Mouse (Mus musculus): ENCODE measurements around the gene Atp5j.
A peak's percentile ranks its signal among the peaks of the same experiment; 100 is the strongest.

Gene Atp5j

DNA sequence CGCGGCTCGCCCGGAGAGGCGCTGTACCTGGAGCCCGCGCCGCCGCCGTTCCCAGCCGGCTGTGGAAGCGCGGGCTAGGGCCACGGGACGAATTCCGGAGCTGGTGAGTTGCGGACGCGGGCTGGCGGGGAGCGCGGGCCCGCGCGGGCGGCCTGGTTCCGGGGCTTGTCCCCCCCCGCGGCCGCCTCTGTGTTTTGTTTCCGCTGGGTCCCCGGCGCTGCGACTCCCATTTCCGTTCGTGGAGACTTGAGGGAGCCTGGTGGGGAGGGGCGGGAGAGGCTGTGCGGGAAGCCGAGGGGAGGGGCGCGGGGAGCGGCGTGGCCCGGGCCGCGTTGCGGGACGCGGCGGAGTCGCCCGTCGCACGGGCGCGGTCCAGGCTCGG lies at the start of gene Atp5j:
TSS of gene Atp5j (minus strand) at position 185 of the 382 bp plus-strand sequence.
- peak; percentile 88 for DNase-seq

DNA sequence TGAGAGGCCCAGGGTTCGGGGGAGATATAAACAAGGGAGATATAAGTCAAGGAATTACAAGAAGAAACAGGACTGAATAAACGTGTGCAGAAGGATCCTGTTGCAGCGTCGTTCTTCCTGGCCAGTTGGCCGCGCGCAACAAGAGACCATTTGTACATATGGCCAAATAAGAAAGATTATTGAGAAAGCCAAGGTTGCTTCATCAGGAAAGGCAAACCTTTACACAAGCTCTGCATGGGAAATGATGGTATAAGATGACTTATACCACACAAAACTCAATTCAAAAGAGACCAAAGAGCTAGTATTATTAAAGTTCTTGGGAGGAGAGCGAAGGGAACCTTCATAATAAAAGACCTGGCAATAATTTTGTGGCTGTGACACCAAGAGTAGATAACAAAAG lies 49.1 kb upstream of the Atp5j start:
- DNase-seq: no peak

DNA sequence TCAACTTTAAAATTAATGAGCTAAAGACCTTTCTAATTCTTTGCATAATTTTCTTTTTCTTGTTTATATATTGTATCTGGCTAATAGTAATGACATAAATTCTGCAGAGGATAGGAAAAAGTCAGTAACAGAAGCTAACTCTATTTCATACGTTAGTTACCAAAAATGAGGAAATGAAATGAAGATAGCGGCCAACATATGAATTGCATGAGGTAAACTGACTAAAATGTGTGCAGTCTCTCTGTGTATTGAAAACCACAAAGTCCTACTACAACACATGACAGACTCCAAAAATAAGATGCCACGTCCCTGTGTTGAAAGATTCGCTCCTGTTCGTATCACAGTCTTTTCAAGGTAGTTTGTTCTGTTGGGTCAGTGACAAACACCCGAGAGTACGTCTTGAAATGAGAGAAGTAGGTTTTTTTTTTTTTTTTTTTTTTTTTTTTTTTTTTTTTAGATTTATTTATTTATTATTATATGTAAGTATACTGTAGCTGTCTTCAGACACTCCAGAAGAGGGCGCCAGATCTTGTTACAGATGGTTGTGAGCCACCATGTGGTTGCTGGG lies 46.4 kb upstream of the Atp5j start:
- DNase-seq: no peak

DNA sequence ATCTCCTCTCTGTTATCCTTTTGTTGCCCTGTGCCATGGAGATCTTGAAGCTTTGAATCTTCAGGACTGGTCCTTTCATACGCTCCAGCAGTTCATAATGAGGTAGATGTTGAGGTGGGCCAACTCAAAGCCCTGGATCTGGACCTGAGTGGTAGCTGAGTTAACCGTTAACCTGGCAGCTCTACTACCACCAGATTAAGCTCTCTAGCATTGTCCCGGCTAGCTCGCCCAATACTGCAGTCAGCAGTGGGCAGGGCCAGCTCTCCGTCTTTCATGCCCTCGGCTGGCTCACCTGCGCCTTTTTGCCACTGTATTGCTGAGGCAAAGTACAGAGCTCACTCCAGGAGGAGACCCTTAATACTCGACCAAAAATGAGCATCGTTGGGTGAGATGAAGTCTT lies 45.7 kb upstream of the Atp5j start:
- DNase-seq: no peak

DNA sequence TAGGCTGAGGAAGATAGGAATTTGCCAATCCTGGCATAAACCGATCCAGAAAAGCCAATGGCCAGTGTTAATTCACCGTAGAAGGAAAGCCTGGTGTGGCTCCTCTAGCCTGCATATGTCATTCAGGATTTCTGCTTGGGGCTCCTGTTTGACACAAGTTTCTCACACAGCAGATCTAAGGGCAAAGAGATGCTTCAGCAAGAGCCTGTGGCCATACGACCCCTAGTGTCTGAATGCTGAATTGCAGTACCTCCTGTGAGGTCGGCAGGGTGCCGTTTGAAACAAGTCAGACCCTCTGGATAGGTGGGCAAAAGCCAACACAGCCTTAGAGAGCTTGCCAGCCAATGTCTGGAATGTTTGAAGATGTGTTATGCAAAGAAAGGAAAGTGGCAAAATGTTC lies 43.7 kb upstream of the Atp5j start:
- DNase-seq: peak; percentile 82

DNA sequence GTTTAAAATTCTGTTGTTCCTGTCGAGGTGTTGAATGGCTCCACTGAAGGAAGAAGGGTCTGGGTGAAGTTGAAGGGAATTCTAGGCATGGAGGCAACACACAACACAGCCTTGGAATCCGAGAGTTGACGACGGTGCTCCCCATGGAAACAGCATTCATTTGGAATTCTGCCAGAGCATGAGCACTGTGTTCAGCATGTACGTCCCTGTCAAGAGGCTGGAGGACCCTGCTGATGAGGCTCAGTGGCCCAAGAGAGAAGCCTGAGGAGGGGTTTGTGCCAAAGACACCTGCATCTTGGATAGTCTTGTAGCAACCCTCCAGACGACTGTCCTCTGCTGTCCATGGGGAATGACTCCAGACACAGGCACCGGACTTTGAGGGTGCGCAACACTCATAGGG lies 40.7 kb upstream of the Atp5j start:
- no peak for DNase-seq

DNA sequence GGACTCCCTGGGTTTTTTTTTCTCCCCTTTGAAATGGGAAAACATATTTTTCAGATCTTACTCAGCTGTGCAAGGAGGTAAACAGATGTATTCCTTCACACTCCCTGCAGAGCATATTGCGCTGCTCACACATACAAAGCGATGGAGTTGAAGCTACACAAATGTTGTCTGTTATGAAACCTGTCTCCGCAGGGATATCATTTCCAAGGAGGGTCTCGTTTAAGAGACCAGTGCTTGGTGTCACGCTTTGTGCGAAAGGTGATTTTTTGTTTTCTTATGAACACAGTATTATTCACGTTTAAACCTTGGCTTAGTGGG lies 40.3 kb upstream of the Atp5j start:
- DNase-seq: no peak

DNA sequence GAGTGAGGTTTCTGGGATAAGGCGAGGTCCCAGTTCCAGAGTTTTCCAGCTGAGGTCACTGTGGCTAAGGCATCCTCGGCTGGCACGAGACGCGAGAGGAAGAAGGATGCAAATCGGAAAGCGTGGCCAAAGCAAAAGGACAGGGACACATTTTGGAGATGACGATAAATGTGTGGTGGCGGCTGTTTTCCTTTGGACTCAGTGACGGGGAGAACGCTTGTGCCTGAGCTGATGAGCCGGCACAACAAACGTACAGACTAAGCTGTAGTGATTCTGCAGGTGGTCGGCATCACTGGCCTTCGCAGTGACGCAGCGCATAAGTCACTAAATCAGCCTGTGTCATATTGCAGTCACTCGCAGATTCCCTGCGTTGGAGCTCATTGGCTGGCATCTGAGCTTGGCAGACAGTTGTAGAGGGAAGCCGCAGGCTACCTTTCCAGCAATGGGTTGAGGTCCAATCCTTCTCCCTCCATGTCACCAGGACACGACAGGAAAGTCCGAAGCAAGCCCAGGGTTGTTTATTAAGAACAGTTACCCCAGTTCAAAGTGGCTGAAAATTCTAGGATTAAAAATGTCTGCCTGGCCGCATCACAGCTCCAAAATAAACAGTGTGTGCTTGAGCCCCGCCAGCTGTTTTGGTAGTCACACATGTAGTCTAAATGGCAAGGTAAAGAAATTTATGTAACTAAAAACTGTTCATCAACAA lies 39.7 kb upstream of the Atp5j start:
- peak; percentile 9 for DNase-seq

DNA sequence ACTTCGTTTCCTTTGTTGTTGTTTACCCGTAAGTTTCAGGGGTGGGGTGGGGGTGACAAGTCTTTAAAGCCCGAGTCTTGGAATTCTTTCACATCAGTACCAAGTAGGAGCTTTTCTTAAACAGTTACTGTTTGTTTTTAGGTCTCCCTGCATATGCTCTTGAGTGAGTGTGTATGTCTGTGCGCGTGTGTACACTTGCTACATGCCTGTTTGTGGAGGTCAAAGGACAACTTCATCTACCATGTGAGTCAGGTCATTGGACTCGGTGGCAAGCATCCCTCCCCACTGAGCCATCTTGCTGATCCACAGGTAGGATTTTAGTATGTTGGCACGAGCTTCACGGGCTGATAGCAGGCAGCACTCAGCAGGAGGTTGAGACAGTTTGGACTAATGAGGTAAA lies 38.4 kb upstream of the Atp5j start:
- DNase-seq: no peak

DNA sequence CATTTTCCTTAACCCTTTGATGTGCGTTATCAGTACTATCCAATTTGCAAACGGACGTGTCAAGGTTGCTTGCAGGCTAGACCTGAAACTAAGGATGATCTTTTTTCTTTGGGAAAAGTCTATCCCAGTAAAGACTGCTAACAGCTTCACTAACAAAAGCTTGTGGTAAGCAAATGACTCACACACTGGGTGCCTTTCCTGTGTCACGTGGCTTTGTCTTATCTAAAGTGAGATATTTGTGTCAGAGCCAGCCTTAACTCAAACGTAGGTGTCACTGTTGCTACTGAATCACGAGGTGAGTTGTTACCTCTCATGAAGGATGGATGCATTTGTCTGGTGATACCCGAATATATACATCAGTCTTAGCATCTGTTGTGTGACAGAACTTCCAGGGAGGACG lies 29.2 kb upstream of the Atp5j start:
- DNase-seq: no peak

DNA sequence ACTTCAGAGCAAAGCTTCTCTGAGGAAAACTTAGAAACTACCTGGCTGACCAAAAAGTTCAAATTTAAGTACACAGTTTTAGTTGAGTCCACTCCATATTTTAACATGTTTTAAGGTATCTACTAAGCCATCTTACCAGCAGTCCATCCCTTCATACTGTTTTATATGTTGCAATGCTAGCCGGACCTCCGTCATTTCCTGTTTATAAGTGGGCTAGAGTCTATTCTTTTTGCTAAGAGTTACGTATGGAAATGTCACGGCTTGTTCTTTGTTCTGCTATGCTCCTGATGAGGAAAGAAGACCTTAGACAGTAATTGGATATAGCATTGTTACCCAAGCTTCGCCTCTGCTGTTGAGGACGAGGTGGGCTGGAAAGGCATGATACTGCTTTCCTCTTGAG lies 18.1 kb upstream of the Atp5j start:
- no peak for DNase-seq

DNA sequence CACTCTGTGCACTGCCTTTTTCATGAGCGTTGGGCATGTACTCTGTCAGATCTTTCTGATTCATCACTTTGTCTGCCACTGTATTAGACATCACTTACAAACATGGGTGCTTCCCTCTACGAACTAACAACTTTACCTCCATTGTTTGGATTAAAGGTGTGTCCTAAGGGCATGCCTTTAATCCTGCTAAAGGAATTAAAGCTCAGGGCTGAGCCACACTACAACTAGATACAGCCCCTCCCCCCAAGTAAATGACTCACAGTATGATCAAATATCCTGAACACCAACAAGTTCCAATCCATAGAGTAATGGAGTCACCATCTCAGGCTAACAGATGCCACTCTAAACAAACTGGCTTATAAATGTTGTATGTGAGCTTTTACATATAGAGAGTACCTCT lies 3.2 kb upstream of the Atp5j start:
- DNase-seq: no peak

DNA sequence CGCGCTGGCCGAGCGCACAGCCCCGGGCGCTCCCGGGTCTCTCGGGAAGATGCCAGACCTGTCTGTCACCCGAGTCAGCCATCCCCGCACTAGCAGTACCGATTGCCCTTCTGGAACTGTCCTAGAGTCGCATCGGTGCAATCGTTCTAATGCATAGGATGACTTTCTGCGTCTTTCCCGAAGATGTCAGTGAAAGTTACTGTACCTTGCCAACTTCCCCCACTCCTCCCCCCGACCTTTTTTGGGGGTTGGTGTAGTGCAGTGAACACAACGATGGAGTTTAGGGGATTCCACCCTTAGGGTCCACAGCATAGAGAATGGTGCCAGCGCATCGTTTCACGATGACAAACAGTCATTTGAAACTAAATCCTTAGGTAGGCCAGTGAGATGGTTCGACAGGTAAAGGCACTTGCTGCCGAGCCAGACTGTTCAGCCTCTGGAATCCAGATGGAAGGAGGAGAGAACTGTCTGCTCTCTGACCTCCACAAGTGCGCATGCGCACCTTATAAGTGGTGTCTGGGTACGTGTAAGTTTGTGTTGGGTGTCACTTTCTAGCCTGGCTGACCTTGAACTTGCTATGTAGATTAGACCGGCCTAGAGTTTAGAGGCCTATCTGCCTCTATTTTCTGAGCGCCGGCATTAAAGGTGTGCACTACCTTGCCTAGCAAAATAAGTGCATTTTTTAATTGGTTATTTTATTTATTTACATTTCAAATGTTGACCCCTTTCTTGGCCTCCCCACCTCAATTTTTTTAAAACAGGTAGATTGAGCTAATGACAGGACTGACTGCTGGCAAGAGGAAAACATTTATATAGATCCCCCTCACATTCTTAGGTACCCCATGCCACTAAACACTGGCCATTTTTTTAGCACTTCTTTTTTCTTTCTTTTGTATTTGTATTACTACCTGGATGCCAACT lies 658 bp upstream of the Atp5j start:
- DNase-seq: peak; percentile 19

DNA sequence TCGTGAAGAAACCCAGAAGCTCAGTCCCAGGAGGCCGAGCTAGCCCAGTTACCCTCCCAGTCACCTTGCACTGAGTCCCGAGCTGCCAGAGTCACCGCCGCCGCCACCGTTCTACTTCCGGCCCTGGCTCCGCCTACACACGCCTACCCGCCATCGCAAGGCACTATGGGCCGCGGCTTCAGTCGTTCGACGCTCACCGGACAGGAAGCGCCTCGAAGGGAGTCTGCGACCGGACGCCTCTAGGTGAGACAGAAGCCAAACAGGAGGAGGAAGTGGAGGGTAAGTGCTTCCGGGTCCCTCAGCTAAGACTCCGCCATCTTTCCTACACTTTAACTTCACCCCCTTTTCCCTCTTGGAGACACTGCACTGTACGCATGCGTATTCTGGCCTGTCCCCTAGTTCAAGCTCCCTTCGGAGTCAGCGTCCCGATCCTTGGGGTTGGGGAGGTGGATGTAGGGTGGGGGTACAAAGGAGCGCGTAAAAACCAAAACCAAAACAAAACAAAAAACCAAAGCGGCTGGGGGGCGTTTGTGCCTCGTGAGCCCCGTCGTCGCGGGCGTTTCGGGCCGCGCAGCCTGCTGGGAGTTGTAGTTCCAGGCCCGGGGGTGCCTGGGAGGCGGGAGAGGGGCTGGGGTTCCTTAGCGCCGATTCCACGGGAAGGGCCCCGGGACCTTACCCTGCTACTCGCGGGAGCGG lies 532 bp downstream of the Atp5j start, which contains the start of gene Gabpa:
TSS of gene Gabpa (plus strand) at position 181 of the 696 bp plus-strand sequence.
- DNase-seq: peak; percentile 87

DNA sequence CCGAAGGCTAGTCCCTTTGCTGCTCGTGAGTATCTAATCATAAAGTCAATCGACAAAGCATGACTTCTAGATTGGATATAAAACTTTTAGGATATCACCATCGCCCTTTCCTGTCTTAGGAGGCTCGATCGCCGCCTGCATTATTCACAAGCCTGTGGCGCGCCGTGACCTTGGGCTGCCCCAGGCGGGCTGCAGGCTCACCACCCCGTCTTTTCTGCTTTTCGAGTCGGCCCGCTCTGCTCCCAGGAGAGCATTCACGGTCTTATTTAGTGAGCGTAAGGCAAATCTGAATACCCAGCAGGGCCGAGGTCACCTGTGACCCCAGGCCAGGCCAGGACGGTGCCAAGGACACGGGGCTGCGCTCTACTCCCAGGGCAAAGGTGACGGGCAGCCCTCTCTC lies 1.1 kb downstream of the Atp5j start:
- no peak for DNase-seq

DNA sequence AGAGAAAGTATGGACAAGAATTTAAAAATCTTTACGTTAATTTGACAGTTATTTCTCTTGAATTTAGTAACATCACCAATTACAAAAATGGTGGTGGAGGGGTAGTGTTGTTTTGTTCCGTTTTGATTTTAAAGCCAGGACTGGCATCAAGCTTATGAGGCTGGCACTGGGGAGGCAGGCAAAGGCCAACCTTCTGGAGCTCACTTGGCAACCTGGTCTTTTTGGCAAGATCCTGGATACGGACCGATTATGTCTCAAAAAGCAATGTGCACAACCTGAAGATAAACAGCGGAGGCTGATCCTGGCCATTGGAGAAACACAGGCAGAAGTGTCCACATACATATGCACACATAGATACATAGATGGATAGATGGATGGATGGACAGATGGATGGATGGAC lies 2.7 kb downstream of the Atp5j start:
- DNase-seq: no peak

DNA sequence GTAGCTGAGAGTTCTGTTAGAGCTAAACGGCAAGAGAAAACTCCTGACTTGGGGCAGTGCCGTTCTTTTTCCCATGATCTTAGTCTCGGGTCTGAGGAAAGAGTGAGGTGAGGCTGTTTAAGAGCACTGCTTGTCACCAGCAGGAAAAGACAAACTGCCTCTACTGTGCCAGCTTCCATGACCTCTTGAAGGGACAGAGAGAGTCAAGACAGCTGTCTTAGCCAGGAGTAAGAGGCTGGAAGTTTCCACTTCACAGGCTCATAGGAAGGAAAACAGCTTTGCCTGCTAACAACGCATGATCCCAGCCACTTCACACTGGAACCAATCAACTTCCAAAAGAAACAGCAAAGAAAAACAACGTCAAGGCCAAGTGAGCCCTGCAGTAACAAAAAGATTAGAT lies 3.7 kb downstream of the Atp5j start:
- no peak for DNase-seq

DNA sequence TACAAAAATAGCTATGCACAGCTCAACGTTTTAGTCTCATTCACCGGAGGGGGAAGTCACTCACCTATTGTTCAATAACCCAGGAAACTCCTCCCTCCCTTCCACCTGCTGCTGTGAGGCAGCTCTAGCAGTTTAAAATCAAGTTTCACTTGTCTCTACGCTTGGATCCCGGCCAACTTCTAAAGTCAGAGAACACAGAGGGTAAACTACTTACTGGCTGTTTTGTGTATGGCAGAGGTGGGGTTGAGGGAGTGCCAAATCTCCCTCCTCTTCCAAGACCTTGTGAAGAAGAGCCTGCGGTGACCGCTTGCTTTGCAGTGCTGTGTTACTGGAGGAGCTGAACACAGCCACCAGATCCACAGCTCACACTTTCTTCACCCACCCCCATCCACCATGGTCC lies 10.4 kb downstream of the Atp5j start:
- peak; percentile 58 for DNase-seq

DNA sequence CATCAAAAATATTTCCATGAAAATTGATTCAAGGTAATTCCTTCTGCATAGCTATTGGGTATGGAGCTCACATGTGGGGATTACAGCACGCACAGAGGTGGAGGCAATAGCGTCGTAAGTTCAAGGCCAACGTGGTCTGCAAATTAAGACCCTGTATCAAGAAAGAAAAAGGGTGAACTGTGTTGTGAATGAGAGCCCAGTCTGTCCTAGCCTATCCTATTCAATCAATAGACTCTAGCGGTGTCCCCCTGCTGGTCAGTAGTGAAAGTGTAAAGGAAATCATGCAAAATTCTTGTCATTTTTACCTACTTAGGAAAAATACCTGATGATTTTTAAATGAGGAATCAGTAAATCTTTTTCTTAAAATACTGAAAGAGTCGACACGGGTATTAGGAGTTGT lies 18.0 kb downstream of the Atp5j start:
- DNase-seq: peak; percentile 47

DNA sequence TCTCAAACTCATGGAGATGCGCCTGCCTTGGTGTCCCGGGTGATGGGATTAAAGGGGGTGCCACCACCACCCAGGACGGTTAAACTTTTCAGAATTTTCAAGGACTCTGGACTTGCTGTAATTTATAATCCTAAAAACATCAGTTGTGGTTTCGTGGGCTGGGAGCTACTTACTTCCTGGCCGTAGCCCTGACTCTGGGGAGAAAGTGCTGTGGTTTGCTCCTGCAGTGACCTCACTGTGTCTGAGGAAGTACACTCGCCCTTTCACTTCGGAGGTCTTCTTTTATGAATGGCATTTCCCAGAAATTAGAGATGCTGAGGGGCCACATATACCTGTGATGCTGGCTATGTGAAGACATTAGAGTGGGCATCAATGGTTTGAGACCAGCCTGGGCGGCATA lies 20.9 kb downstream of the Atp5j start:
- DNase-seq: no peak

DNA sequence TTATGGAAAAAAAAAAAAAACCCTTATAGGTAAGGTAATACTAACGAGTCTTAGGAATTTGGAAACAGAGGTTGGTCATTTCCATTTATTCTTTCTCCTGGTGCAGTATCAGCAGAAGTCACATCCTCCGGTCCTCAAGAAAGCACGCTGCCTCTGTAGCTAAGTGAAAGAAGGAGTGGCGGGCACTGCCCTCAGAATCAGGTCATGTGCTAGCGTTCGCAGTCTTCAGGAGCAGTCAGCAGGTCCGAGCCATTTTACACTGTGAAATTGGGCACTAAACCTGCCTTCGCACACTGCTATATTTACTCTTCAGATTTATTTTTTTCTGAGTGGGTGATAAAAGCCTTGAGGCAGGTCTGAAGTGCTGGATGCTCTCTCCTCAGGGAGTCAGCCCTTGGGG lies 21.6 kb downstream of the Atp5j start:
- DNase-seq: no peak

DNA sequence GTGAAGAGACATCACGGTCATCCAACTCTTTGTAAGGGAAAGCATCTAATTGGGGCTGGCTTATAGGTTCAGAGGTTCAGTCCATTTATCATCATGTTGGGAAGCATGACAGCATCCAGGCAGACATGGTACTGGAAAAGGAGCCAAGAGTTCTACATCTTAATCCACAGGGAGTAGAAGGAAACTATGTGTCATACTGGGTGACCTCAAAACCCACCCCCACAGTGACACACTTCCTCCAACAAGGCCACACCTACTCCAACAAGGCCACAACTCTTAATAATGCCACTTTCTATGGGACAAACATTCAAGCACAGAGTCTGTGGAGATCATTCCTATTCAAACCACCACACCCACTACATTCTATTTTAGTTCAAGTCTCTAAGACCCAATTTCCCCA lies 25.2 kb downstream of the Atp5j start:
- no peak for DNase-seq

DNA sequence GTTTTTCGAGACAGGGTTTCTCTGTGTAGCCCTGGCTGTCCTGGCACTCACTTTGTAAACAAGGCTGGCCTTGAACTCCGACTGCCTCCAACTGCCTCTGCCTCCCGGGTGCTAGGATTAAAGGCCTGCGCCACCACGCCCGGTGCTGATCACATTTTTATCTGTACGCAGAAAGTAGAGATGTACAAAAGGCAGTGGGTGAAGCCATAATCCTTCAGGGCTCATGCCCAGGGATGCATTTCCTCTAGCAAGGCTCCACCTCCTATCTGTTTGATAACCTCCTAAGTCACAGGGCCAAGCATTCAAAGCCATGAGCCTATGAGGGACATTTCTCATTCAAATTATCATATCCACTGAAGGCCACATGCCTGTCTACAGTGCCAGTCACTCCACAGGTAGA lies 27.6 kb downstream of the Atp5j start:
- no peak for DNase-seq

DNA sequence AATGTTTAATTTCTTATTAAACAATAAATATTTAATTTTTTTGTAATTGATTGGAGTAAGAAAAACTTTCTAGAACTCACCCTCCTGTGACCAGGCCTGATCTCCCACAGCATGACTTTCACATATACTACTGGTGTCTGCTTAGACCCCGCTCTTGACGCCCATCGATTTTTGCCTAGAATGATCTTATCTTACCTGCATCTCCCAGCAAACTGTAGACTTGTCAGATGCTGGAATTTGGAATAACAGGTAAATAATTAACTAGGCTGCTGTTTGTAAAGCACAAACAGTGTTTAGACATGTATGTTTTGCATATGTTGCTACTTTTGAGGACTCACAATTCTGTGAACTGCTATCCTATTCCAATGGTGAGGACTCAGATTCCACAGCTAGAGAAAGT lies 29.2 kb downstream of the Atp5j start:
- DNase-seq: no peak

All from lung, postnatal 14 days (tissue).